ENCODE assay signal across 31 mouse cellular contexts in the genomic region with DNA sequence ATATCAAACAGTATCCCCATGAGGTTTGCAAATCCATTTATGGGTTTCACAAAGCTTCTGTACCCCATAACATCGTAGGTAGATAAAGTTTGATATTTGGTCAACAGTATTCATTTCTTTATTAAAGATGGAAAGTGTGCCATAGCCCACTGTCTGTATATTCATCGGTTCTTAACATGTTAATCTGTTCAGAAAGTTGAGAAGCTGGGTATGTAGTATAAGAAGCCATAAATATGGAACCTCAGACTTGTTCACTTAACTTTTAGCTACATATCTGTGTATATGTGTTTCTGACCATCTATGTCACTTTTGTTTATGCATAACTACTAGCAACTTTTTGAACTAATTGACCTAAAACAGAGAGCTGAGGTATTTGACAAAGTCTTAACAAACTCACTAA. TPM values are rescaled to one million over a fixed set of nuclear protein-coding genes. Genes with fewer than 3 reads are reported as not detected.
A peak's percentile ranks its signal among the peaks of the same experiment; 100 is the strongest.
DNase-seq lines count a peak whose midpoint lies in the region; ATAC-seq and TF ChIP-seq lines count a peak whose summit lies in the region.
"Had no signal": no experiment of that assay in that cellular context is flagged by ENCODE, and none has a peak within 500 bp of the region (broad histone marks: within the 10 kb centered on the region; RNA-seq: fewer than 3 reads in every experiment).

No protein-coding gene starts in this region.

- no peak for TF ChIP-seq CTCF in left cerebral cortex, adult 2 months (IDR thresholded peaks at IDR 0.05)
- no peak for TF ChIP-seq CTCF in brain, embryonic 14.5 days (IDR thresholded peaks at IDR 0.05; ENCODE audit: borderline replicate concordance, extremely low read depth, insufficient read depth, insufficient read length)

- ATAC-seq in forebrain, embryonic 16.5 days = no peak
- ATAC-seq in liver, embryonic 11.5 days (replicated peaks; ENCODE audit: low FRiP score) = no peak

- H3K4me3 ChIP-seq in left cerebral cortex, adult 2 months = peak overlapping the region; percentile 72; the same call in 1 of the 2 replicates
- H3K4me3 ChIP-seq in forebrain, embryonic 10.5 days = peak overlapping the region; percentile 81; the same call in 1 of the 2 replicates
- H3K4me3 ChIP-seq in forebrain, embryonic 16.5 days (replicated peaks; ENCODE audit: low read length) = 0 out of 2 replicates have a peak overlapping the region, but pooled peaks have one; percentile 5
- no peak overlapping the region for H3K4me3 ChIP-seq in liver, embryonic 11.5 days (ENCODE audit: low read depth, low read length)
- H3K4me3 ChIP-seq: embryonic facial prominence, embryonic 10.5 days; heart, embryonic 12.5 days; hindbrain, embryonic 13.5 days; limb, embryonic 13.5 days; lung, embryonic 15.5 days; neural tube, embryonic 15.5 days had no signal

- peak overlapping the region; percentile 98; the same call in 1 of the 2 replicates for H3K27ac ChIP-seq in left cerebral cortex, adult 2 months
- H3K27ac ChIP-seq in forebrain, embryonic 10.5 days = peak overlapping the region; percentile 96
- no peak overlapping the region for H3K27ac ChIP-seq in forebrain, embryonic 16.5 days (ENCODE audit: low read length)
- H3K27ac ChIP-seq in liver, embryonic 11.5 days (ENCODE audit: low read depth, low read length) = no peak overlapping the region
- H3K27ac ChIP-seq: embryonic facial prominence, embryonic 10.5 days; hindbrain, embryonic 13.5 days; limb, embryonic 13.5 days; liver, embryonic 14.5 days; lung, embryonic 15.5 days; neural tube, embryonic 15.5 days had no signal

- H3K4me1 ChIP-seq in forebrain, embryonic 10.5 days = peaks cover 27% of the 10 kb centered on the region
- H3K4me1 ChIP-seq in forebrain, embryonic 16.5 days (replicated peaks; ENCODE audit: control insufficient read depth, insufficient read depth, low read length) = peaks cover 21% of the 10 kb centered on the region
- H3K4me1 ChIP-seq in liver, embryonic 11.5 days (replicated peaks; ENCODE audit: control insufficient read depth, insufficient read depth, low read length) = no peaks in the 10 kb centered on the region

- H3K27me3 ChIP-seq in forebrain, embryonic 10.5 days (ENCODE audit: poor library complexity, severe bottlenecking) = peaks cover 100% of the 10 kb centered on the region
- no peaks in the 10 kb centered on the region for H3K27me3 ChIP-seq in forebrain, embryonic 16.5 days (replicated peaks; ENCODE audit: control insufficient read depth, insufficient read depth, low read length)
- peaks cover 77% of the 10 kb centered on the region for H3K27me3 ChIP-seq in liver, embryonic 11.5 days (replicated peaks; ENCODE audit: control insufficient read depth, insufficient read depth, low read length)
- H3K27me3 ChIP-seq: CH12.LX had no signal

- peak overlapping the region; percentile 48; the same call in 1 of the 2 replicates for H3K9ac ChIP-seq in forebrain, embryonic 16.5 days (replicated peaks; ENCODE audit: low read depth, low read length)
- no peak overlapping the region for H3K9ac ChIP-seq in liver, embryonic 11.5 days (ENCODE audit: low read depth, low read length)
- H3K9ac ChIP-seq: heart, embryonic 12.5 days; hindbrain, embryonic 13.5 days; limb, embryonic 13.5 days; liver, embryonic 14.5 days; lung, embryonic 15.5 days; neural tube, embryonic 15.5 days had no signal

- DNase-seq in left cerebral cortex, adult 2 months (ENCODE audit: extremely low spot score in 1 of 2, low spot score in 2 of 2) = no peak
- no peak for DNase-seq in left cerebral cortex, adult 18-20 months (ENCODE audit: low spot score in 2 of 2)
- DNase-seq in brain, embryonic 14.5 days (ENCODE audit: low read depth) = peak; percentile 53
- no peak for DNase-seq in forebrain, embryonic 10.5 days (ENCODE audit: extremely low spot score, low spot score)
- DNase-seq in liver, embryonic 11.5 days (ENCODE audit: low spot score) = no peak
- no peak for DNase-seq in ovary, postnatal 10 days (ENCODE audit: low spot score)
- DNase-seq: adrenal gland, adult 2 months; B cell, adult 2 months; cerebellum, adult 18-20 months; cerebellum, postnatal 25 days; gastrocnemius, postnatal 14 days; heart, adult 18-20 months; heart, postnatal 10 days; kidney, adult 8-10 months; kidney, postnatal 10 days; lung, postnatal 4 days; right cerebral cortex, postnatal 25 days; thymus, postnatal 14 days had no signal

- WGBS in forebrain, embryonic 10.5 days = 21% methylated on average over 2 of the region's 2 CpGs
- WGBS in forebrain, embryonic 16.5 days = 8% methylated on average over 2 of the region's 2 CpGs
- WGBS in liver, embryonic 11.5 days = 16% methylated on average over 2 of the region's 2 CpGs

- 0 out of 2 replicates have a peak, but pooled peaks cover 8% of the 10 kb centered on the region for H3K36me3 ChIP-seq in forebrain, embryonic 10.5 days (replicated peaks)
- H3K36me3 ChIP-seq in forebrain, embryonic 16.5 days (ENCODE audit: control insufficient read depth, insufficient read depth) = no peaks in the 10 kb centered on the region
- no peaks in the 10 kb centered on the region for H3K36me3 ChIP-seq in liver, embryonic 11.5 days (ENCODE audit: control insufficient read depth, insufficient read depth, low read length)
- H3K36me3 ChIP-seq: embryonic facial prominence, embryonic 10.5 days; G1E; heart, embryonic 12.5 days; hindbrain, embryonic 13.5 days; limb, embryonic 13.5 days; lung, embryonic 15.5 days; neural tube, embryonic 15.5 days had no signal

- H3K4me2 ChIP-seq in forebrain, embryonic 16.5 days (ENCODE audit: low read length) = peak overlapping the region; percentile 43
- H3K4me2 ChIP-seq in liver, embryonic 11.5 days = no peak overlapping the region
- H3K4me2 ChIP-seq: heart, embryonic 12.5 days; hindbrain, embryonic 13.5 days; limb, embryonic 13.5 days; lung, embryonic 15.5 days; neural tube, embryonic 15.5 days had no signal

- intact Hi-C loops in left cerebral cortex, adult 2 months (cut with DNase I) = no loop called here

- H3K9me3 ChIP-seq in forebrain, embryonic 10.5 days = no peaks in the 10 kb centered on the region
- H3K9me3 ChIP-seq in forebrain, embryonic 16.5 days (ENCODE audit: control insufficient read depth, low read length) = no peaks in the 10 kb centered on the region
- no peaks in the 10 kb centered on the region for H3K9me3 ChIP-seq in liver, embryonic 11.5 days (ENCODE audit: control insufficient read depth, low read length)
- H3K9me3 ChIP-seq: embryonic facial prominence, embryonic 10.5 days; heart, embryonic 12.5 days; hindbrain, embryonic 13.5 days; limb, embryonic 13.5 days; lung, embryonic 15.5 days; neural tube, embryonic 15.5 days had no signal

- TF ChIP-seq POLR2A in brain, embryonic 14.5 days (IDR thresholded peaks at IDR 0.05; ENCODE audit: borderline replicate concordance, extremely low read depth, insufficient read depth, insufficient read length, poor library complexity, severe bottlenecking) = no peak

RNA-seq across cellular contexts. Expression of a gene that starts 11.0 kb away (rescaled TPM):
- total RNA-seq in left cerebral cortex, adult 2 months (2021) = 1 to 10 TPM; 6.9 to 8.6 TPM
- 1 to 10 TPM; 6.3 to 6.9 TPM for total RNA-seq in left cerebral cortex, adult 18-20 months (2021)
- polyA plus RNA-seq in brain, embryonic 14.5 days (2012; rRNA removed) = 1.5 and 4.7 TPM in 2 replicates
- 1.2 TPM in 2 replicates for polyA plus RNA-seq in forebrain, embryonic 10.5 days (2016; fragmentation: Nextera tagmentation; extraction: Ambion mirVana)
- 3.6 and 4.0 TPM in 2 replicates for polyA plus RNA-seq in forebrain, embryonic 16.5 days (2015; fragmentation: Nextera tagmentation; extraction: Ambion mirVana)
- polyA plus RNA-seq in liver, embryonic 11.5 days (2014; fragmentation: Nextera tagmentation; extraction: Ambion mirVana) = 0.09 TPM in 1 of 2 replicates, not detected in the other
- total RNA-seq: adrenal gland, adult 2 months; CH12.LX; gastrocnemius, postnatal 14 days; heart, adult 18-20 months; heart, postnatal 10 days; megakaryocyte-erythroid progenitor cell, adult 5-6 weeks had no signal
- polyA plus RNA-seq: adrenal gland, adult 2 months; G1E; heart, embryonic 12.5 days; hindbrain, embryonic 13.5 days; intestine, embryonic 14.5 days; limb, embryonic 13.5 days; liver, embryonic 14.5 days; lung, embryonic 15.5 days; neural tube, embryonic 15.5 days; spleen, adult 2 months had no signal

RNA-seq across cellular contexts. Expression of a gene that starts 13.5 kb away (rescaled TPM):
- total RNA-seq in left cerebral cortex, adult 2 months (2021) = 100 to 1,000 TPM; 111 to 112 TPM
- 100 to 1,000 TPM in 1 of 2 experiments, 10 to 100 TPM in 1; 97.5 to 110 TPM for total RNA-seq in left cerebral cortex, adult 18-20 months (2021)
- 76.0 and 160 TPM in 2 replicates for polyA plus RNA-seq in brain, embryonic 14.5 days (2012; rRNA removed)
- polyA plus RNA-seq in forebrain, embryonic 10.5 days (2016; fragmentation: Nextera tagmentation; extraction: Ambion mirVana) = 20.2 and 20.7 TPM in 2 replicates
- polyA plus RNA-seq in forebrain, embryonic 16.5 days (2015; fragmentation: Nextera tagmentation; extraction: Ambion mirVana) = 92.9 and 103 TPM in 2 replicates
- polyA plus RNA-seq in liver, embryonic 11.5 days (2014; fragmentation: Nextera tagmentation; extraction: Ambion mirVana) = 0.74 and 0.75 TPM in 2 replicates
- total RNA-seq: adrenal gland, adult 2 months; CH12.LX; gastrocnemius, postnatal 14 days; heart, adult 18-20 months; megakaryocyte-erythroid progenitor cell, adult 5-6 weeks had no signal
- polyA plus RNA-seq: adrenal gland, adult 2 months; G1E; intestine, embryonic 14.5 days; limb, embryonic 13.5 days; liver, embryonic 14.5 days; neural tube, embryonic 15.5 days; spleen, adult 2 months had no signal

Comparison
In these comparisons a context has a peak if more than half of its experiments do, and no peak if none do; other contexts are left out.
1. H3K27ac ChIP-seq: peak in left cerebral cortex, adult 2 months (single experiment) and forebrain, embryonic 10.5 days (single experiment); none in forebrain, embryonic 16.5 days (single experiment) and liver, embryonic 11.5 days (single experiment).
2. RNA of a gene that starts 13.5 kb away (polyA plus RNA-seq): 92.9 to 103 TPM in forebrain, embryonic 16.5 days, 76.0 to 160 TPM in brain, embryonic 14.5 days and 20.2 to 20.7 TPM in forebrain, embryonic 10.5 days; 0.74 to 0.75 TPM in liver, embryonic 11.5 days; every median in the first group is over 10 times any median in the second.